Mouse (Mus musculus): Measurements from ENCODE around the gene Gm20736.
"Not testable (repeated sequence)": the region's sequence is repeated elsewhere in the genome, so short reads cannot be mapped to it uniquely, and the experiment has no call there.

Gene Gm20736

GRCm38 (mm10) chrY:65377390-65377789 lies at the start of gene Gm20736:
Gene Gm20736 (plus strand): TSS chrY:65377690.
- DNase-seq (ENCODE audit: low spot score): not testable (repeated sequence)

Data from retina, embryonic 14.5 days (tissue).